Mouse (Mus musculus) adrenal gland, adult (tissue): ENCODE measurements around the gene Nudt2.

Experiments used
- DNase-seq, 2 experiments: peaks; one replicate each; pipeline ENCODE4 v3.0.0; 2022 to 2023; ENCODE audit warnings: low spot score in 1 of 2; ENCODE audit not compliant: inconsistent age in 2 of 2

Nudt2 gene

DNA sequence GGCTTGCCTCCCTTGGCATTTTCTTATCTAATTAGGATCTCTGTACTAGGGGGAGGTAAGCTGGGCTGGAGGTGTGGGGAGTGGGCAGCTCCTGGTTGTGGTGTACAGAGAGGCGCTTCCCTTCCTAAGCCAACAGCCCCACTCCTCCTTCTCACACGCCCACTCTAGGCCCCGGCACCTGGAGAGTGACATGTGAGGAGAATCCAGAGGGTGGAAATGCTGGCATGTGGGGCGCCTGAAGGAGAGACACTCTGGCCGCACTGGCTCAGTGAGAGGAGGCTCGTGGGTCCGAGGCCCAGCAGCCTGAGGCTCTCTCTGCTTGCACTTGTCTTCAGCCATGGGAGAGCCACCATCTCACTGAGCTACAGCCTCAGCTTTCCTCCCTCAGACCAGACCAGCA, 53.4 kb downstream of the Nudt2 start:
- DNase-seq: no peak

GRCm38 (mm10) chr4:41519195-41519594, 54.2 kb downstream of the Nudt2 start:
- DNase-seq: no peak

DNA sequence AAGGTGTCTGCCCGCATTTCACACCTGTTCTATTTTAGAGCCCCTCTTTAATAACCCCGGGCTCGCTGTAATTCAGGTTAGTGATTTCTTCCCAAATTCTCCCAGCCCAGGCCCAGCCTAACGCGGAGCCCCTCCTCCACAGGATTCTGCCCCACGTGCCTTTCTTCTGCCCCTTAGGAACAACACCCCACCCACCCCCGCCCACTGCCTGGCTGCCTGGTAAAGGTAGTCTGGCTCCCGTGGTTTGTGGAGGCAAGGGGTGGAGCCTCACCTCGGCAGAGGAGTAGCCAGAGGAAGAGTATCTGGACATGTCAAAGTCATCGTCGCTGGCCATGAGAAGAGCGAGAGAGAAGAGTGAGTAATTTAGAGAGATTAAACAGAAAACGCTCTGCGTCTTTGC, 55.7 kb downstream of the Nudt2 start:
- no peak for DNase-seq

DNA sequence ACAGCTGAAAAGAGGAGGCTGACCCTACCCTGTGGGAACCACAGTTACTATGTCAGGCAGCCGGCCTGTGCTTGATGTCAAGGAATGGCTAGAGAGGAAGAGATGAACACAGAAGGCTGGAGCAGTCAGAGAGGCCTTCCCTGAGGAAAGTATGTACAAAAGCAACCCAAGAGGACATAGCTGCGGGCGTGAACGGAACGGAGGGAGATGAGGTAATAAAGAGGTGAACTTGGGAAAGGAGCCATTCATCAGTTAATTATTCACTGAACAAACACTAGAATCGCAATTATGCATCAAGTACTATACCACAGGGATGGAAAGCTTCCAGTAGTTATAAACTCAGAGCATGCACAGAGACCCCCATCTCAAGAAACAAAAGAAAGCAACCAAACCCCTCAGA, 57.2 kb downstream of the Nudt2 start:
- no peak for DNase-seq

DNA sequence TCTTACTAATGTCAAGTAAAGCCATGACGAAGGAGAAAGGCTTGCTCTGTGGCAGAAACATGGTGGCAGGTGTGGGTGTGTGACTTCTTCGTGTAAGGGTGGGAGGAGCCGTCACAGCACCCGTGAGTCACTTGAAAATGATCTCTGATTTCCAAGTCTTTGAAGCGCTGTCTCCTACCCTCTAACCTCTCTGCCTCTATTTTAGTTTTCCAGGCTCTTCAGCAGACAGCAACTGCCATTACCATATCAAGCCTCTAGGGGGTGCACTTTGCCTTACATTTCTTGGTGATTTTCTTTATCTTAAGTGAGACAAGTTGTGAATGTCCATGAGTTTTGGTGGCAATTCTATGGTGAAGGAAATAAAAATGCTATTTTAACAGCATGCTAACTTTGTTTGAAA, 57.8 kb downstream of the Nudt2 start:
- peak in 1 of 2 experiments; percentile 80 for DNase-seq

DNA sequence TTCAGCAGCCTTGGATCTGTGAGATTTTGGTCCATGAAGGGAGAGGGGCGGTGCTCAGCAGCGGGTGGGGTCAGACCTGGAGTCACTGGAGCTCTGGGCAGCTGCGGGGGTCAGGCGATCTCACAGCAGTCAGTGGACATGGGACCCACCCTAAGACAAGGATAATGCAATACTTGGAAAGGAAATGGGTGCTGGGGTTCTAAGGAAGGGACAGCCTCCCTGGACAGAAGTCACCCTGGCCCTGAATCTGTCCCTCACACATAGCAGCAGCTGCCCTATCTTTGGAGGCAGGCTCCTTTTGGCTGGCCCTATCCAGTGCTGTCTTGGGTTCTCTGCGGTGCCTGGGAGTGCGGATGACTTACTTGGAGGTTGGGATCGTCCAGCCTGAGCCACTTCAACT, 58.9 kb downstream of the Nudt2 start:
- DNase-seq: no peak

DNA sequence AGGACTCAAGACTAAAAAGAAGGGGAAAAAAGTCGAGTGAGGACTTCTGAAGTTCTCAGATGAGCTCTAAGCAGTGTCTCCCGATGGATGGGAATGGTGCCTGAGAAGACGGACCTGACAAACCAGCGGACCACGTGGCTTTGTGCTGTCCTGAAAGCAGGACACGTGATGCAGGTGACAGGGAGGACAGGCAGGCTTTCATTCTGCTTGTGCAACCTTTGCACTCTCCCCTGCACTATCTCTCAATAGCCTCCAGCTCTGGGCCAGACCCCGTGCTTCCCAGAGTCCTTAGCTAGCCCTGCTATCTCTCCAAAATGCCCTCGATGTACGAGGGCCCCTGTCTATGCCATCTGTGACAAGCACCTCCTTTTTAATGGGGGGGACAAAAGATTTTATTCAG, 59.9 kb downstream of the Nudt2 start:
- DNase-seq: no peak

DNA sequence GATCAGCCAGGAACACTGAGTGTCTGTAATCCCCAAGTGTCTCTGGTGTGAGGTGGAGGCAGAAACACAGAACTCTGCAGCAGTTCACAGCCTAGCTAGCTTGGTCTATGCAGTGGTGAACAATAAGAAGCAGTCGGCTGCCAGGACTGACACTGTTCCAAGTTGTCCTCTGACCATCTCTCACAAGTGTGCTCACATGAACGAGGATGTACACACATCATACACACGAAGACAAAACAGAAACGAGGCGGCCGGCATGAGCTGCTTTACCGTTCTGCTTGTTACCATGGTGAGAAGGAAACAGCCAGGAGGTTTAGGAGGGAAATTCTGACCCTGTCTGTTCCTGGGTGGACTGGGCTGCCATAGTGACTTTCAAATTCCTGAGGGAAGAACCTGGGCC, 61.6 kb downstream of the Nudt2 start:
- no peak for DNase-seq

DNA sequence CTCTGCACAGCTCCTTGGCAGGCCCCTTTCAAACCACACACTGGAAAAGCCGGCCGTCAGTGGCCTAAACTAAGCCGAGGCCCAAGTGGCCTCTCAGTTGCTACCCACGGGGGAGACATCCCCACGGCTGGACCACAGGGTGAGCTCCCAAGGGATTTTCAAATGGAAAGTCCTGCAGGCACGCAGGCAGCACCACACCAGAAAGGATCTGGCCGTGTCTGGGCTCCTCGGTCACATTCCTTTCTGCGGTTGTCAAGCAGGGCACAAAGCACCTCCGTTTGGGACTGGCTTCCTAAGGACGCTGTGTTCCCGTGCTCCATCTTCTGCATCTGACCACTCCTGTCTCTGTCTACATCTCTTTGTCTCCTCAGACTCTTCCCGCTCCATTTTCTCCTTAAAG, 62.1 kb downstream of the Nudt2 start:
- no peak for DNase-seq

GRCm38 (mm10) chr4:41527996-41528395, 63.0 kb downstream of the Nudt2 start:
- peak; percentile 48 to 77 for DNase-seq
